In the genomic region with DNA sequence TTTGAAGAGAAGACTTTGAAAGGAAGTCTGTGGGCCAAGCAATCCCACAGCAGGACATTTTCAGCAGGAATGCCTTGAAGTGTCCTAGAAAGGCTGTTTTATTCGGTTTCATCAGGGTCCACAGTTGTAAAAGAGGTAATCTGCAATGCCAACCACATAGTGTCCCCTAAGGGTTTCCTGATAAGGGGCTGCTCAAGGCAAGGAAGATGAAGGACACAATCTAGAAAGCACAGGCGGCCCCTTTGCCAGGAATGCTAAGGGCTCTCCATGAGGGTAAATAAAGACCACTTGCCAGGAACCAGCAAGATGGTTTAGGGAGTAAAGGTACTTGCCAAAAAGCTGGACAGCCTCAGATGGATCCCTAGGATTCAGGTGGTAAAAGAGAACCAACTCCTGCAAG, we compare ENCODE assay signal across 15 mouse cellular contexts.
"Had no signal": no experiment of that assay in that cellular context is flagged by ENCODE, and none has a peak within 500 bp of the region (broad histone marks: within the 10 kb centered on the region; RNA-seq: fewer than 3 reads in every experiment).

No protein-coding gene starts in this region.

- H3K4me2 ChIP-seq: limb, embryonic 13.5 days; midbrain, embryonic 12.5 days; stomach, embryonic 15.5 days had no signal

- ATAC-seq: hindbrain, embryonic 16.5 days; inflammation-experienced regulatory T-cells, adult 6 months; midbrain, embryonic 16.5 days had no signal

- H3K4me3 ChIP-seq: layer of hippocampus, adult 2 months; limb, embryonic 13.5 days; midbrain, embryonic 12.5 days; stomach, embryonic 15.5 days had no signal

- H3K27me3 ChIP-seq: limb, embryonic 13.5 days; stomach, embryonic 15.5 days had no signal

- H3K36me3 ChIP-seq: limb, embryonic 13.5 days; midbrain, embryonic 12.5 days; stomach, embryonic 15.5 days had no signal

- DNase-seq: kidney, adult 11 months; kidney, adult 9 months; kidney, postnatal 36 days; left cerebral cortex, postnatal 4 days; lung, postnatal 10 days; right cerebral cortex, postnatal 14 days; thymus, postnatal 4 days had no signal

- H3K4me1 ChIP-seq: midbrain, embryonic 12.5 days had no signal

- H3K9me3 ChIP-seq: midbrain, embryonic 12.5 days; stomach, embryonic 15.5 days had no signal

- H3K9ac ChIP-seq: limb, embryonic 13.5 days; midbrain, embryonic 12.5 days; stomach, embryonic 15.5 days had no signal

- H3K27ac ChIP-seq: kidney, postnatal 0 days; layer of hippocampus, adult 2 months; limb, embryonic 13.5 days; midbrain, embryonic 12.5 days; stomach, embryonic 15.5 days had no signal
